Mouse (Mus musculus) kidney, adult 2 months (tissue): ENCODE results near the gene Ttc3.

Experiments used
- CTCF ChIP-seq: fragments of 200-500 bp; conservative IDR thresholded peaks from 2 replicates; pipeline ENCODE4 v1.5.1; 2011; ENCODE audit warnings: low read depth, mild to moderate bottlenecking, control low read depth, low read length, moderate library complexity, mixed read lengths; ENCODE audit not compliant: insufficient read depth, insufficient read length
- POLR2A ChIP-seq: fragments of 200-500 bp; IDR thresholded peaks from one replicate; pipeline ENCODE4 v1.6.1; 2011; ENCODE audit warnings: low read depth, low read length, control low read depth

DNA sequence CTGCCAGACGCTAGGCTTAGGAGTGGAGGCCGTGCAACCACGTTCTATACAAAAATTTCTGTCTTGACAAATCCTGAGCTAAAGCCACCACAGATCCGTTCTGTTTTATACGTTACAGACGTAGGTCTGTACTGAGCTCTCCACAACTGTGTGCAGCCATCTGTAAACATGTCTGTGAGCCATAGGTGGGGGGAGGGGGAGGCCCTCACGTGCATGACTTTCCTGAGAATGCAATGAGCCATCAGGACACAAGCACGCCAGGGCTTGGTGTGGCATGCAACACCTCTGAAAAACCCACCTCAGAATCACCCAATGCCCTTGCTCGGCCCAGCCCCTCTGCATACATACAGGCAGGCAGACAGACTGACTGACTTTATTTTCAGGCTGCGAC, 20.1 kb upstream of the Ttc3 start:
- no peak for TF ChIP-seq CTCF
- no peak for TF ChIP-seq POLR2A
